Mouse (Mus musculus): Measurements from ENCODE around the gene 4930512M02Rik. TPM values are rescaled to one million over a fixed set of nuclear protein-coding genes. Genes with fewer than 3 reads are reported as not detected.

Gene 4930512M02Rik
- polyA plus RNA-seq (2014; fragmentation: Illumina TruSeq; extraction: RNeasy Lipid Tissue Mini Kit (QIAGEN cat#74804); ENCODE audit: low read depth, low replicate concordance) = not detected

DNA sequence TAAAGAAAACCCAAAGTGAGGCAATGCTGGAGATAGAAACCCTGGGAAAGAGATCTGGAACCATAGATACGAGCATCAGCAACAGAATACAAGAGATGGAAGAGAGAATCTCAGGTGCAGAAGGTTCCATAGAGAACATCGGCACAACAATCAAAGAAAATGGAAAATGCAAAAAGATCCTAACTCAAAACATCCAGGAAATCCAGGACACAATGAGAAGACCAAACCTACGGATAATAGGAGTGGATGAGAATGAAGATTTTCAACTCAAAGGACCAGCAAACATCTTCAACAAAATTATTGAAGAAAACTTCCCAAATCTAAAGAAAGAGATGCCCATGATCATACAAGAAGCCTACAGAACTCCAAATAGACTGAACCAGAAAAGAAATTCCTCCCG is at the start of gene 4930512M02Rik:
4930512M02Rik (minus strand) TSS at position 101 of the 400 bp plus-strand sequence.

Other genes starting within 250 kb of the 4930512M02Rik start
- gene Spata48, start 165.7 kb downstream of the 4930512M02Rik start, polyA plus RNA-seq (2014; fragmentation: Illumina TruSeq; extraction: RNeasy Lipid Tissue Mini Kit (QIAGEN cat#74804); ENCODE audit: low read depth, low replicate concordance) = not detected
- 0.08 TPM for gene Zpbp, start 165.4 kb downstream of the 4930512M02Rik start, polyA plus RNA-seq (2014; fragmentation: Illumina TruSeq; extraction: RNeasy Lipid Tissue Mini Kit (QIAGEN cat#74804); ENCODE audit: low read depth, low replicate concordance)
- 2.0 TPM for gene Ikzf1, start 57.2 kb upstream of the 4930512M02Rik start, polyA plus RNA-seq (2014; fragmentation: Illumina TruSeq; extraction: RNeasy Lipid Tissue Mini Kit (QIAGEN cat#74804); ENCODE audit: low read depth, low replicate concordance)
- not detected for gene Fignl1, start 181.1 kb upstream of the 4930512M02Rik start, polyA plus RNA-seq (2014; fragmentation: Illumina TruSeq; extraction: RNeasy Lipid Tissue Mini Kit (QIAGEN cat#74804); ENCODE audit: low read depth, low replicate concordance)

Measured in liver, adult 10 weeks (tissue).